Mouse (Mus musculus): ENCODE results near the gene Mylk. TPM values are rescaled to one million over a fixed set of nuclear protein-coding genes. Genes with fewer than 3 reads are reported as not detected.

The Mylk gene
- polyA plus RNA-seq, 1 experiment, result 90.1 TPM

- Histone ChIP-seq H3K36me3 (replicated peaks; ENCODE audit: low read length) (peaks cover 98% of the 10 kb centered on the region), H3K9me3 (no peaks in the 10 kb centered on the region), H3K27me3 (replicated peaks) (no peaks in the 10 kb centered on the region), H3K4me3 (replicated peaks) (no peak overlapping the region), H3K4me1 (peaks cover 99% of the 10 kb centered on the region)
- TF ChIP-seq GATA1 (IDR thresholded peaks at IDR 0.05; ENCODE audit: borderline replicate concordance, low read length) (no peak), FLI1 (IDR thresholded peaks at IDR 0.05; ENCODE audit: low read length) (no peak)
Observed at GRCm38 (mm10) chr16:34960866-34961582, 216.0 kb downstream of the Mylk start.

GRCm38 (mm10) chr16:34962322-34962721 lies 217.3 kb downstream of the Mylk start:
- no peaks in the 10 kb centered on the region for H3K27me3 ChIP-seq (replicated peaks)
- no peak overlapping the region for H3K4me3 ChIP-seq (replicated peaks)
- H3K9me3 ChIP-seq, result no peaks in the 10 kb centered on the region
- peaks cover 98% of the 10 kb centered on the region for H3K36me3 ChIP-seq (replicated peaks; ENCODE audit: low read length)
- no peak for TF ChIP-seq GATA1 (IDR thresholded peaks at IDR 0.05; ENCODE audit: borderline replicate concordance, low read length)
- TF ChIP-seq FLI1 (IDR thresholded peaks at IDR 0.05; ENCODE audit: low read length), result no peak
- H3K4me1 ChIP-seq, result peaks cover 99% of the 10 kb centered on the region

GRCm38 (mm10) chr16:34963008-34963407 lies 218.0 kb downstream of the Mylk start:
- Histone ChIP-seq H3K4me1 (peaks cover 96% of the 10 kb centered on the region), H3K9me3 (no peaks in the 10 kb centered on the region), H3K4me3 (replicated peaks) (peak overlapping the region; percentile 64), H3K36me3 (replicated peaks; ENCODE audit: low read length) (peaks cover 98% of the 10 kb centered on the region), H3K27me3 (replicated peaks) (no peaks in the 10 kb centered on the region)
- no peak for TF ChIP-seq GATA1 (IDR thresholded peaks at IDR 0.05; ENCODE audit: borderline replicate concordance, low read length)
- TF ChIP-seq FLI1 (IDR thresholded peaks at IDR 0.05; ENCODE audit: low read length), result no peak

- Histone ChIP-seq H3K27me3 (replicated peaks) (no peaks in the 10 kb centered on the region), H3K4me1 (peaks cover 72% of the 10 kb centered on the region), H3K36me3 (replicated peaks; ENCODE audit: low read length) (peaks cover 99% of the 10 kb centered on the region), H3K4me3 (replicated peaks) (no peak overlapping the region), H3K9me3 (no peaks in the 10 kb centered on the region)
- TF ChIP-seq FLI1 (IDR thresholded peaks at IDR 0.05; ENCODE audit: low read length) (no peak), GATA1 (IDR thresholded peaks at IDR 0.05; ENCODE audit: borderline replicate concordance, low read length) (no peak)
Observed at GRCm38 (mm10) chr16:34966620-34967081, 221.6 kb downstream of the Mylk start.

- H3K4me3 ChIP-seq (replicated peaks), result no peak overlapping the region
- no peaks in the 10 kb centered on the region for H3K27me3 ChIP-seq (replicated peaks)
- peaks cover 100% of the 10 kb centered on the region for H3K36me3 ChIP-seq (replicated peaks; ENCODE audit: low read length)
- TF ChIP-seq FLI1 (IDR thresholded peaks at IDR 0.05; ENCODE audit: low read length) (no peak), GATA1 (IDR thresholded peaks at IDR 0.05; ENCODE audit: borderline replicate concordance, low read length) (no peak)
- H3K4me1 ChIP-seq, result peaks cover 66% of the 10 kb centered on the region
- no peaks in the 10 kb centered on the region for H3K9me3 ChIP-seq
Observed at GRCm38 (mm10) chr16:34967120-34967800, 222.2 kb downstream of the Mylk start.

GRCm38 (mm10) chr16:34968181-34968580 lies 223.2 kb downstream of the Mylk start:
- no peaks in the 10 kb centered on the region for H3K27me3 ChIP-seq (replicated peaks)
- peaks cover 57% of the 10 kb centered on the region for H3K4me1 ChIP-seq
- H3K36me3 ChIP-seq (replicated peaks; ENCODE audit: low read length), result peaks cover 100% of the 10 kb centered on the region
- TF ChIP-seq FLI1 (IDR thresholded peaks at IDR 0.05; ENCODE audit: low read length) (no peak), GATA1 (IDR thresholded peaks at IDR 0.05; ENCODE audit: borderline replicate concordance, low read length) (no peak)
- H3K9me3 ChIP-seq, result no peaks in the 10 kb centered on the region
- H3K4me3 ChIP-seq (replicated peaks), result no peak overlapping the region

GRCm38 (mm10) chr16:34972471-34972870 lies 227.5 kb downstream of the Mylk start:
- TF ChIP-seq GATA1 (IDR thresholded peaks at IDR 0.05; ENCODE audit: borderline replicate concordance, low read length), result no peak
- TF ChIP-seq FLI1 (IDR thresholded peaks at IDR 0.05; ENCODE audit: low read length), result no peak

GRCm38 (mm10) chr16:34975544-34975943 lies 230.5 kb downstream of the Mylk start:
- no peak overlapping the region for H3K4me3 ChIP-seq (replicated peaks)

More at GRCm38 (mm10) chr16:34972471-34972870, 227.5 kb downstream of the Mylk start:
- Histone ChIP-seq H3K9me3 (no peaks in the 10 kb centered on the region), H3K27me3 (replicated peaks) (no peaks in the 10 kb centered on the region), H3K4me1 (peaks cover 26% of the 10 kb centered on the region), H3K4me3 (replicated peaks) (no peak overlapping the region), H3K36me3 (replicated peaks; ENCODE audit: low read length) (peaks cover 99% of the 10 kb centered on the region)

GRCm38 (mm10) chr16:34976630-34977029 lies 231.6 kb downstream of the Mylk start:
- no peaks in the 10 kb centered on the region for H3K27me3 ChIP-seq (replicated peaks)
- TF ChIP-seq GATA1 (IDR thresholded peaks at IDR 0.05; ENCODE audit: borderline replicate concordance, low read length), result no peak
- TF ChIP-seq FLI1 (IDR thresholded peaks at IDR 0.05; ENCODE audit: low read length), result no peak

More at GRCm38 (mm10) chr16:34975544-34975943, 230.5 kb downstream of the Mylk start:
- peaks cover 99% of the 10 kb centered on the region for H3K36me3 ChIP-seq (replicated peaks; ENCODE audit: low read length)
- TF ChIP-seq FLI1 (IDR thresholded peaks at IDR 0.05; ENCODE audit: low read length) (no peak), GATA1 (IDR thresholded peaks at IDR 0.05; ENCODE audit: borderline replicate concordance, low read length) (no peak)
- H3K4me1 ChIP-seq, result peaks cover 12% of the 10 kb centered on the region
- no peaks in the 10 kb centered on the region for H3K27me3 ChIP-seq (replicated peaks)
- no peaks in the 10 kb centered on the region for H3K9me3 ChIP-seq

GRCm38 (mm10) chr16:34978018-34978417 lies 233.0 kb downstream of the Mylk start:
- no peaks in the 10 kb centered on the region for H3K27me3 ChIP-seq (replicated peaks)
- peaks cover 99% of the 10 kb centered on the region for H3K36me3 ChIP-seq (replicated peaks; ENCODE audit: low read length)
- no peak overlapping the region for H3K4me3 ChIP-seq (replicated peaks)
- peaks cover 12% of the 10 kb centered on the region for H3K4me1 ChIP-seq
- TF ChIP-seq GATA1 (IDR thresholded peaks at IDR 0.05; ENCODE audit: borderline replicate concordance, low read length) (no peak), FLI1 (IDR thresholded peaks at IDR 0.05; ENCODE audit: low read length) (no peak)
- H3K9me3 ChIP-seq, result no peaks in the 10 kb centered on the region

More at GRCm38 (mm10) chr16:34976630-34977029, 231.6 kb downstream of the Mylk start:
- peaks cover 12% of the 10 kb centered on the region for H3K4me1 ChIP-seq
- H3K4me3 ChIP-seq (replicated peaks), result peak overlapping the region; percentile 6
- H3K36me3 ChIP-seq (replicated peaks; ENCODE audit: low read length), result peaks cover 99% of the 10 kb centered on the region
- H3K9me3 ChIP-seq, result no peaks in the 10 kb centered on the region

Measured in megakaryocyte, embryonic 14.5 days (primary cell).